Mouse (Mus musculus): Measurements from ENCODE around the gene Bag3.

GRCm38 (mm10) chr7:128523349-128523961, at the start of gene Bag3:
- TF ChIP-seq POLR2A (IDR thresholded peaks at IDR 0.05; ENCODE audit: insufficient read depth, low read depth, low read length) (peak; percentile 96), CTCF (IDR thresholded peaks at IDR 0.05) (peak; percentile 38)
